Mouse (Mus musculus) cortical plate, adult 2 months (tissue): Measurements from ENCODE around the gene Hspa2. TPM values are rescaled to one million over a fixed set of nuclear protein-coding genes. Genes with fewer than 3 reads are reported as not detected.

ENCODE experiments used
- H3K27ac ChIP-seq: fragments of 200-500 bp; 2 replicates; pipeline ENCODE4 v1.5.1; 2012; ENCODE audit warnings: low read length, control low read depth, inconsistent platforms; ENCODE audit not compliant: insufficient read depth
- H3K4me1 ChIP-seq: fragments of 200-500 bp; 2 replicates; pipeline ENCODE4 v1.6.1; 2011; ENCODE audit warnings: low read length; ENCODE audit not compliant: control insufficient read depth, insufficient read depth
- H3K4me3 ChIP-seq: fragments of 200-500 bp; 2 replicates; pipeline ENCODE4 v1.5.1; 2011; ENCODE audit warnings: mild to moderate bottlenecking, low read length, control low read depth; ENCODE audit not compliant: insufficient read depth
- CTCF ChIP-seq: fragments of 200-500 bp; IDR thresholded peaks from 2 replicates; pipeline ENCODE4 v1.5.1; 2011; ENCODE audit warnings: mild to moderate bottlenecking, control low read depth, low read length; ENCODE audit not compliant: insufficient read depth; ENCODE audit errors: extremely low read depth
- POLR2A ChIP-seq: fragments of 200-500 bp; IDR thresholded peaks from 2 replicates; pipeline ENCODE4 v1.6.1; 2011; ENCODE audit warnings: mild to moderate bottlenecking, low read length, control low read depth; ENCODE audit not compliant: insufficient read depth; ENCODE audit errors: extremely low read depth
- polyA plus RNA-seq: library from polyadenylated mRNA; depleted of rRNA; stranded (reverse); fragments of >200 nt; gene quantifications from 2 replicates; pipeline ENCODE4 v1.2.3, GENCODE M21; 2012

Gene Hspa2
- polyA plus RNA-seq, 1 experiment: 47.8 TPM

DNA sequence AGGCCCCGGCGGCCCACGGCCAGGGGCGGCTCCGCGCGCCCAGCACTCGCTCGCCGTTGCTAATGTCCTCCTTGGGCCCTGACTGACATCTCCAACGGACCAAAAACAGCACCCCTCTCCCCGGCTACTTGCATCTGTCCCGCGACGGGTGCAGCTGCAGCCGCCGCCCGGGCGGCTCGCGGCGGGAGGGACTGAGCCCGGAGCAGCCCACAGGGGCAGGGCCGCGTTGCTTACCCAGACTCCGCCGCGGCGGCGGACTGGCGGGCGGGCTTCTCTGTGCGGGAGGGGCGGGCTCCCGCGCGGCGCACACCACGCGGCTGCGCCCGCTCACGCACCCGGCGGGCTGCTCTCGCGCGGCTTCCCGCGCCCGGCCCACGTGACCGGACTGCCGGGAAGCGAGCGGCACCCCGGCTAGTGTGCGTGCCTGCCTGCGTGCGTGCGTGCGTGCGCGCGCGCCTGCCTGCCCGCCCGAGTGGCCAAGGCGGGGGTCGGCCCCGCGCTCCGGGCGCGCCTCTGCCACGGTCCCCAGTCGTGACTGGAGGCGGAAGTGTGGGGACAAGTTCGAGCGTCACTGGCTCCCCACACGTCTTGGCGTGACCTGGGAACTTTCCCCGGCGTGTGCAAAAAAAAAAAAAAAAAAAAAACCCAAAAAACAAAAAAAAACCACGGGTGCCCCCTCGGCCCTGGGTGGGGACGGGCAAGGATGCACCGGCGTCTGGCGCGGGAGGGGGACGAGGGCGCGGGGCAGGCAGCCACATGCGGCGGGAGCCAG lies 34.6 kb upstream of the Hspa2 start, which contains the start of gene Zbtb25:
Gene Zbtb25, minus strand, starts transcription at position 397 of the 772 bp plus-strand sequence.
- Histone ChIP-seq H3K4me3 (peak within 1 kb of the TSS; percentile 92), H3K4me1 (peaks cover 9% of the 10 kb centered on the region; the same call in 1 of the 2 replicates)

DNA sequence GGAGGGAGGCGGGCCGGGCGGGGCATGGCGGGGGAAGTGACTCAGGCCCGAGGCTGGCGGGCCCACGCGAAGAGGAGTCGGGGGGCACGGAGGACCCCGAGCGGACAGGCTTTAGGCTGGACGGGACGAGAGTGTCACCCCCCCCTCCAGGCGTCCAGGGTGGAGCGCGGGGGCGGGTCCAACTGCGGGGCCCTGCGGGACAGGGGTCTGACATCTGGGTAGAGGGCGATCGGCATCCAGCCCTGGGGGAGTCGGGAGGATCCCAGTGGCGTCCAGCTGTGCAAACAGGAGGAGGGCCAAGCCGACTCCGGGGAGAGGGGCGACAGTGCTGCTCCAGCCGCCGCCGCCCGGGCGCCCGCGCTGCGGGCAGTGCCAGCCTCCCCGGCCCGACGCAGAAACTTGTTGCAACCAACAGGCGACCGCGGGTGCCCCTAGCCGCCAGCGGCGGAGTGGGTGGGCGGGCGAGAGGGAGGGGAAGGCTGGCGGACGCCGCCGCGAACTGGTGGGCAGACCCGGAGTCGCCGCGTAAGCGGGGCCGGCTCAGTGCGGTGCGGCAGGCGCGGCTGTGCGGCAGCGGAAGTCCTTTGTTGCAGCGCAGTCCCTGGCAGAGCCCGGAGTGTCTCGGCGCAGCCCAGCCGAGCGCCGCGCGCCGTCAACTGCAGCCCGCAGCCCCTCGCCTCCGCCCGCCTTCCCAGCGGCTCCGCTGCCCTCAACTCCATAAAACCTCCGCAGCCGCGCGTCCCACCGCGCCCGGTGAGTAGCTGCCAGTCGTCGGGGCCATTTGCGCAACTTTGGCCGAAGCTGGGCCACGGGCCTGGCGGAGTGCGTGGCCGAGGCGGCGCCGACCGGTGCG lies 33.8 kb upstream of the Hspa2 start, which contains the start of gene Zbtb1:
Gene Zbtb1, plus strand, starts transcription at position 289 of the 853 bp plus-strand sequence.
- H3K4me1 ChIP-seq: peaks cover 9% of the 10 kb centered on the region; the same call in 1 of the 2 replicates
- peak within 1 kb of the TSS; percentile 100 for H3K27ac ChIP-seq
- peak within 1 kb of the TSS; percentile 92 for H3K4me3 ChIP-seq
- TF ChIP-seq CTCF (no peak), POLR2A (peak; percentile 49)

More for the DNA sequence above, 34.6 kb upstream of the Hspa2 start, which contains the start of gene Zbtb25:
- TF ChIP-seq CTCF (no peak), POLR2A (peak; percentile 66)
- H3K27ac ChIP-seq: peak within 1 kb of the TSS; percentile 100

DNA sequence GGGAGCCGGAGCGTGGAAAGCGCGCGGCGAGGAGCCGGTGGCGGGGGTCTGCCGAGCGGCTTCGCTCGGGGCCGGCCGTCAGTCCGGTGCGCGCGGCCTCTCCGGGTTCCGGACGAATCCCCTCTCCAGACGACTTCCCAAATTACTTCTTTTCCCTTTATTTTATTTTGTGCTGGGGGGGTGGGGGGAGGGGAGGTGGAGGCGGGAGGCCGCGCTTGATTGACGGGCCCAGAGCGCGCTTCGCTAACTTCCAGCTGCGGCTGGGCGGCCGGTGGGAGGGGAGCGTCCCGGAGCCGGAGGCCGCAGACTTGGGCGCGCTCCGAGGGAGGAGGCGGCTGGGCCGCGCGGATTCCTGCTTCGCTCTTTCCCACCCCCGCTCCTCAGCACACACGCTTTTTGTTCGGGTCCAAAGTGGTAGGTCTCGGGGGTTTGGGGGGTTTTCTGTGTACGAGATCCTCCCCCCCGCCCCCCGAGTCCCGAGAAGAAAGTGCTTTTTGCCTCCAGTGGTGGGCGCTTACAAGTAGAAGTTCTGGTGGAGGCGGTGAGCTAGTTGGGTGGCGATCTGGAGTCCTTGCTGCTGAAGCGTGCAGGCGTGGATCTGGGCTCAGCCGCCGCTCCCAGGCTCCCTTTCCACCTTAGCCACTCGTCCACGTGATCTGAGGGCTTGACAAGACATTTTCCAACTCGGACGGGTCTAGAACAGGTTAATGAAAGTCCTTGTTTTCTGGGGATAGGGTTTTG lies 33.0 kb upstream of the Hspa2 start:
- Histone ChIP-seq H3K4me1 (peaks cover 9% of the 10 kb centered on the region; the same call in 1 of the 2 replicates), H3K27ac (peak overlapping the region; percentile 99), H3K4me3 (peak overlapping the region; percentile 92)
- TF ChIP-seq CTCF: no peak
- no peak for TF ChIP-seq POLR2A

DNA sequence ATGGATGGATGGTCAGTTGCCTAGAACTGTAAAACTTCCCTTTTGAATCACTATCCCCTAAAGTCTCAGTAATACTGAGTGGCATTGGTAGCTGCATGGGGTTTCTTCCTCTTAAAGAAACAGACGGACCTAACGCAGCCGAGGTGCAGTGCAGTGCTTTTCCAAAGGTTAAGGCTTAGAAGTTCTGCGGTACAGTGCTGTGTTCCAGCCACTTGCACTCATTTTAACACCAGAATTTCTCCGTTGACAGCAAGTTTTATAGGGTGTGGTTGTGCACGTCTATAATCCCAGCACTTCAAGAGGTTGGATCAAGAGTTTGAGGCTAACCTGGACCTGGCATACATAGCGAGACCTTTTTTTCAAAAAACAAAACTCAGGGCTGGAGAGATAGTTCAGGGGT lies 31.9 kb upstream of the Hspa2 start:
- no peak overlapping the region for H3K27ac ChIP-seq
- peaks cover 9% of the 10 kb centered on the region for H3K4me1 ChIP-seq
- no peak overlapping the region for H3K4me3 ChIP-seq
- TF ChIP-seq CTCF (no peak), POLR2A (no peak)

DNA sequence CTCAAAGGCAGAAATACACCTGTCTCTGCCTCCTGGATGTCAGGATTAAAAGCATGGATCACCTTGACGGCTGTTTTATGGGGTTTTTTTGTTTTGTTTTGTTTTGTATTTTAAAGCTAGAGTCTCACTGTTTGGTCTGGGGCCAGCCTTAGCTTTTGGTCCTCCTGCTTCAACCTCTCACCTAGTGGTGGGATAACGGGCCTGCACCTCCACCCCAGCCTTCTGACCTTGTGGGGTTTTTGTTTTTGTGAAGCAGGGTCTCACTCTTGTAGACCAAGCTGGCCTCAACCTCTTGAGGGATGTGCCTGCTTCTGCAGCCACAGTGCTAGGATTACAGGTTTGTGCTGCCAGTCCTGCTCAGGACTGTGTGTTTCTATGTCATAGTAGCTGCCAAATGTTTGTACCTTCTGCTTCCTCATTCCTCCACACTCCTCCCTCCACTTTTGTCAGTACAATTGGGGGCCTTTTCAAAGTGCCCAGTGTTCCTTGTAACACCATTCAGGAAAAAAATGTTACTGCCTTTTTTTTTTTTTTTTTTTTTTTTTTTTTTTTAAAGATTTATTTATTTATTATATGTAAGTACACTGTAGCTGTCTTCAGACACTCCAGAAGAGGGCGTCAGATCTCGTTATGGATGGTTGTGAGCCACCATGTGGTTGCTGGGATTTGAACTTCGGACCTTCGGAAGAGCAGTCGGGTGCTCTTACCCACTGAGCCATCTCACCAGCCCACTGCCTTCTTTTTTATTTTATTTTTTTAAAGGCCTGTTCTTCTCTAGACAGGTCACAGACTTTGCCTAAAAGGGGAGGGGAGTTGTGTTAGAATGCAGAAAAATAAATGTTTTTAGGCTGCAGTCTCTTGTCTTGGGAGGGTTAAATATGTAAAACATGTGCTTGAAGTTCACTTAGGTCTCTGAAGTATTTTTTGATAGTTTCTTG lies 30.8 kb upstream of the Hspa2 start:
- H3K4me1 ChIP-seq: peaks cover 1% of the 10 kb centered on the region
- no peak overlapping the region for H3K4me3 ChIP-seq
- TF ChIP-seq CTCF: no peak
- TF ChIP-seq POLR2A: no peak
- H3K27ac ChIP-seq: no peak overlapping the region

DNA sequence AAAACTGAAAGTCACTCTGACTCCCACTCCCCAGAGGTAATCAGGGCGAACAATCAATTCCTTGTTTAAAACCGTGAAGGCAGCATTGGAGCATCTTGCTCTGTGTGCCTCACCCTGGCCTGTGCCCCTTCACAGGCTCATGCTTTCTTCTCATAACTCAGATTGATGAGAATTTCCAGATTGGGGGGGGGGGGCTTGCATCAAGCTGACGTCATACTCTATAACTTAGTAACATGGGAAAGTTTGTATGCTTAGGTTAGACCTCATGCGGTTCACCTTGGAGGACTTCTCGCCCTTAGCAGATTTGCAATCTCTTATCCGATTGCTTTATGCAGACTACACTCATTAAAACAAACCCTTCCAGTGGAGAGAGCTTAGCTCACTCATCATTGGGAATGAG lies 30.0 kb upstream of the Hspa2 start:
- H3K4me1 ChIP-seq: no peaks in the 10 kb centered on the region; the same call in 1 of the 2 replicates
- TF ChIP-seq POLR2A (no peak), CTCF (no peak)
- H3K27ac ChIP-seq: no peak overlapping the region
- H3K4me3 ChIP-seq: no peak overlapping the region

DNA sequence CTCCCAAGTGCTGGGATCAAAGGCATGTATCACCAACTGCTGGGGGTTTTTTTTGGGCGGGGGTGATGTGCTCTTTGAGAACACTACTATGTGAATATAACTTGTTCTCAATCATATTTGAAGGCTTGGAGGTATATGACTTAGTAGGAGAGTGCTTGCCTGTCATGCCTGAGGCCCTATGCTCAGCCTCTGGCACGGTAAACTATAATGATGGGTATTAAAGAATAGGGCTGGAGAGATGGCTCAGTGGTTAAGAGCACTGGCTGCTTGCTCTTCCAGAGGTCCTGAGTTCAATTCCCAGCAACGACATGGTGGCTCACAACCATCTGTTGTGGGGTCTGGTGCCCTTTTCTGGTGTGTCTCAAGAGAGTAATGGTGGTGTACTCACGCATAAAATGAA lies 29.1 kb upstream of the Hspa2 start:
- no peak for TF ChIP-seq CTCF
- TF ChIP-seq POLR2A: no peak
- Histone ChIP-seq H3K27ac (no peak overlapping the region), H3K4me3 (no peak overlapping the region), H3K4me1 (no peaks in the 10 kb centered on the region; the same call in 1 of the 2 replicates)

DNA sequence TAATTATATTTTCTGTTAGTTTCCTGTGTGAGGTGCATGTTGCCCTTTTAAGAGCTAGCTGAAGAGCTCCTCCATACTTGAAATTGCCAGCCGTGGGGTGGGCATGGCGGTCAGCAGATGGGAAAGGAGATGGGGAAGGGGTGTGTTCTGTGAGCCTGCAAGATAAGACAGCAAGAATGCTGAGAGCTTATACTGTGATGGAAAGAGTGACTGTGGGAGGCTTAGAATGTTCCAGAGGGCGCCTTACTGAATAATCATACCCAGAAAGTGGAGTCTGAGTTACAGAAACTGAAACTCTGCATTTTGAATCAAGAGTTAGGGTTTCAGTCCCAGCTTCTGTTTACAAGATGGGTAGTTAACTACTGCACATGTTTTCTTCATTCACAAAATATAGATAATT lies 28.5 kb upstream of the Hspa2 start:
- no peaks in the 10 kb centered on the region; the same call in 1 of the 2 replicates for H3K4me1 ChIP-seq
- H3K4me3 ChIP-seq: no peak overlapping the region
- H3K27ac ChIP-seq: no peak overlapping the region
- TF ChIP-seq CTCF (no peak), POLR2A (no peak)

DNA sequence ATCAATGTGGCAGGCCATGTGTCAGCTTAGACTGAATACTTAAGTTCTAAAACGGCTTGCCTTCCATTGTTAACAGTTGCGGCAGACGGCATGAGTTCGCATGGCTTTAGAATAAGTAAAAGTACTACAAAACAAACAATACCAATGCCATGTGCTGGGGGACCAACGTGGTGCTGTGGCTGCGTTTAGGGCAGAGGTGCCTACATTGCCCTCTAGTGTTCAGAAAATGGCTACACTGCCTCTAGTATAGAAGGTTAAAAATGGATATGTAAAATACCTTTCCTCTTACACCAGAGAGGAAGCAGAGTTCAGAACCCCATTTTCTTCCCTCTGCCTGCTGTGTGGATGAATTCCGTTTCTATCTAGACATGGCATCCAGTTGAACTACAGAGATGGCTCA lies 27.3 kb upstream of the Hspa2 start:
- TF ChIP-seq CTCF (peak; percentile 39; the same call in 1 of the 2 replicates), POLR2A (no peak)
- no peaks in the 10 kb centered on the region; the same call in 1 of the 2 replicates for H3K4me1 ChIP-seq
- H3K27ac ChIP-seq: no peak overlapping the region
- no peak overlapping the region for H3K4me3 ChIP-seq
